Mouse (Mus musculus) neural tube, embryonic 14.5 days (tissue): ENCODE results near the gene Maip1. TPM values are rescaled to one million over a fixed set of nuclear protein-coding genes. Genes with fewer than 3 reads are reported as not detected.

Source experiments
- ATAC-seq: fragments of 200-750 bp; cut with Nextera tagmentation; 2 replicates; pipeline ENCODE4 v1.8.0; 2017; ENCODE audit warnings: low read depth, mild to moderate bottlenecking, moderate TSS enrichment, moderate library complexity
- H3K27ac ChIP-seq: fragments of 300-500 bp; sonication (generic); 2 replicates; pipeline ENCODE4 v1.5.1; 2014; ENCODE audit warnings: low read depth, mild to moderate bottlenecking, control low read depth, low read length, moderate library complexity, mixed read lengths
- H3K27me3 ChIP-seq: fragments of 300-500 bp; sonication (generic); 2 replicates; pipeline ENCODE4 v1.6.1; 2014; ENCODE audit warnings: low read length; ENCODE audit not compliant: control insufficient read depth, insufficient read depth
- H3K36me3 ChIP-seq: fragments of 300-500 bp; sonication (generic); 2 replicates; pipeline ENCODE4 v1.6.1; 2014; ENCODE audit warnings: low read length, mixed read lengths; ENCODE audit not compliant: control insufficient read depth, insufficient read depth
- H3K4me1 ChIP-seq: fragments of 300-500 bp; sonication (generic); 2 replicates; pipeline ENCODE4 v1.6.1; 2014; ENCODE audit warnings: low read length; ENCODE audit not compliant: control insufficient read depth, insufficient read depth
- H3K4me2 ChIP-seq: fragments of 300-500 bp; sonication (generic); 2 replicates; pipeline ENCODE4 v1.6.1; 2014; ENCODE audit warnings: mild to moderate bottlenecking, low read depth, low read length, control low read depth
- H3K4me3 ChIP-seq: fragments of 300-500 bp; sonication (generic); 2 replicates; pipeline ENCODE4 v1.5.1; 2014; ENCODE audit warnings: low read depth, low read length, control low read depth, mixed read lengths
- H3K9ac ChIP-seq: fragments of 300-500 bp; sonication (generic); replicated peaks from 2 replicates; pipeline ENCODE4 v1.6.1; 2014; ENCODE audit warnings: low read depth, mild to moderate bottlenecking, control low read depth, low read length, mixed read lengths
- H3K9me3 ChIP-seq: fragments of 300-500 bp; sonication (generic); 2 replicates; pipeline ENCODE4 v1.6.1; 2016; ENCODE audit warnings: low read length; ENCODE audit not compliant: control insufficient read depth
- WGBS: fragments of 180-500 bp; shearing (Covaris S2); extraction: QIAGEN DNeasy Blood & Tissue Kit; methylation state at CpG from one replicate; pipeline ENCODE4 v1.1.7; 2014; 5-methylcytosine and 5-hydroxymethylcytosine counted together
- polyA plus RNA-seq: library from polyadenylated mRNA; unstranded; fragments of >200 nt; fragmentation: Nextera tagmentation; extraction: Ambion mirVana; gene quantifications from 2 replicates; pipeline ENCODE4 v1.2.1, GENCODE M21; 2014

The Maip1 gene
- polyA plus RNA-seq, 1 experiment from 2014 or later, result 16.2 TPM

- no peak for ATAC-seq
- H3K4me2 ChIP-seq, result no peak overlapping the region
- H3K9ac ChIP-seq, result no peak overlapping the region
- H3K4me3 ChIP-seq, result no peak overlapping the region
- H3K9me3 ChIP-seq, result no peaks in the 10 kb centered on the region
- H3K4me1 ChIP-seq, result no peaks in the 10 kb centered on the region
- no peak overlapping the region for H3K27ac ChIP-seq
- no peaks in the 10 kb centered on the region for H3K36me3 ChIP-seq
- no peaks in the 10 kb centered on the region for H3K27me3 ChIP-seq
These were observed 19.6 kb upstream of the Maip1 start for GRCm38 (mm10) chr1:57386519-57386918.

GRCm38 (mm10) chr1:57387876-57388275 is 18.3 kb upstream of the Maip1 start:
- no peak overlapping the region for H3K4me2 ChIP-seq
- peak; percentile 96 for ATAC-seq
- H3K9me3 ChIP-seq, result no peaks in the 10 kb centered on the region
- H3K9ac ChIP-seq, result no peak overlapping the region
- H3K27me3 ChIP-seq, result no peaks in the 10 kb centered on the region
- no peaks in the 10 kb centered on the region for H3K4me1 ChIP-seq
- 0 out of 2 replicates have a peak overlapping the region, but pooled peaks have one; percentile 22 for H3K27ac ChIP-seq
- H3K4me3 ChIP-seq, result no peak overlapping the region
- WGBS, result 40% methylated on average over 2 of the region's 2 CpGs
- no peaks in the 10 kb centered on the region for H3K36me3 ChIP-seq

- H3K4me2 ChIP-seq, result no peak overlapping the region
- ATAC-seq, result peak; percentile 47; the same call in 1 of the 2 replicates
- H3K4me3 ChIP-seq, result no peak overlapping the region
- H3K36me3 ChIP-seq, result 0 out of 2 replicates have a peak, but pooled peaks cover 3% of the 10 kb centered on the region
- WGBS, result 82% methylated on average over 8 of the region's 8 CpGs
- H3K27me3 ChIP-seq, result no peaks in the 10 kb centered on the region
- no peak overlapping the region for H3K9ac ChIP-seq
- no peaks in the 10 kb centered on the region for H3K4me1 ChIP-seq
- no peaks in the 10 kb centered on the region for H3K9me3 ChIP-seq
- peak overlapping the region; percentile 55 for H3K27ac ChIP-seq
These were observed 17.5 kb upstream of the Maip1 start for GRCm38 (mm10) chr1:57388402-57389155.

GRCm38 (mm10) chr1:57390993-57391790 is 14.9 kb upstream of the Maip1 start:
- Histone ChIP-seq H3K9me3 (no peaks in the 10 kb centered on the region), H3K9ac (no peak overlapping the region), H3K4me1 (no peaks in the 10 kb centered on the region), H3K36me3 (peaks cover 5% of the 10 kb centered on the region; the same call in 1 of the 2 replicates), H3K27ac (no peak overlapping the region), H3K4me2 (no peak overlapping the region), H3K27me3 (no peaks in the 10 kb centered on the region), H3K4me3 (no peak overlapping the region)
- no peak for ATAC-seq
- WGBS, result 96% methylated on average over 4 of the region's 4 CpGs

- Histone ChIP-seq H3K9ac (no peak overlapping the region), H3K4me3 (no peak overlapping the region), H3K27me3 (no peaks in the 10 kb centered on the region), H3K4me2 (no peak overlapping the region), H3K4me1 (no peaks in the 10 kb centered on the region), H3K27ac (no peak overlapping the region), H3K36me3 (peaks cover 5% of the 10 kb centered on the region; the same call in 1 of the 2 replicates), H3K9me3 (no peaks in the 10 kb centered on the region)
- 85% methylated on average over 4 of the region's 4 CpGs for WGBS
- ATAC-seq, result no peak
These were observed 13.7 kb upstream of the Maip1 start for GRCm38 (mm10) chr1:57392417-57392816.

- peaks cover 5% of the 10 kb centered on the region; the same call in 1 of the 2 replicates for H3K36me3 ChIP-seq
- 73% methylated on average over 3 of the region's 3 CpGs for WGBS
- H3K27me3 ChIP-seq, result no peaks in the 10 kb centered on the region
- no peak overlapping the region for H3K4me3 ChIP-seq
- H3K9me3 ChIP-seq, result no peaks in the 10 kb centered on the region
- ATAC-seq, result 0 out of 2 replicates have a peak, but pooled peaks have one; percentile 4
- H3K4me2 ChIP-seq, result no peak overlapping the region
- no peak overlapping the region for H3K27ac ChIP-seq
- no peaks in the 10 kb centered on the region for H3K4me1 ChIP-seq
- no peak overlapping the region for H3K9ac ChIP-seq
These were observed 12.1 kb upstream of the Maip1 start for GRCm38 (mm10) chr1:57394051-57394450.

GRCm38 (mm10) chr1:57400321-57400720 is 5.8 kb upstream of the Maip1 start:
- H3K4me2 ChIP-seq, result no peak overlapping the region
- WGBS, result 92% methylated on average over 2 of the region's 2 CpGs
- no peak for ATAC-seq
- no peaks in the 10 kb centered on the region for H3K9me3 ChIP-seq
- H3K27me3 ChIP-seq, result no peaks in the 10 kb centered on the region
- H3K9ac ChIP-seq, result no peak overlapping the region
- H3K27ac ChIP-seq, result no peak overlapping the region
- H3K4me3 ChIP-seq, result no peak overlapping the region
- peaks cover 7% of the 10 kb centered on the region; the same call in 1 of the 2 replicates for H3K36me3 ChIP-seq
- H3K4me1 ChIP-seq, result no peaks in the 10 kb centered on the region

GRCm38 (mm10) chr1:57400877-57401276 is 5.3 kb upstream of the Maip1 start:
- Histone ChIP-seq H3K4me3 (no peak overlapping the region), H3K36me3 (0 out of 2 replicates have a peak, but pooled peaks cover 5% of the 10 kb centered on the region), H3K9me3 (no peaks in the 10 kb centered on the region), H3K4me1 (no peaks in the 10 kb centered on the region; the same call in 1 of the 2 replicates), H3K27me3 (no peaks in the 10 kb centered on the region), H3K4me2 (no peak overlapping the region), H3K27ac (no peak overlapping the region), H3K9ac (no peak overlapping the region)
- ATAC-seq, result no peak
- 92% methylated on average over 2 of the region's 2 CpGs for WGBS

- Histone ChIP-seq H3K4me2 (no peak overlapping the region), H3K9me3 (no peaks in the 10 kb centered on the region), H3K9ac (no peak overlapping the region), H3K4me3 (no peak overlapping the region), H3K4me1 (no peaks in the 10 kb centered on the region; the same call in 1 of the 2 replicates), H3K36me3 (0 out of 2 replicates have a peak, but pooled peaks cover 5% of the 10 kb centered on the region), H3K27ac (no peak overlapping the region), H3K27me3 (no peaks in the 10 kb centered on the region)
- no peak for ATAC-seq
- 88% methylated on average over 5 of the region's 5 CpGs for WGBS
These were observed 4.0 kb upstream of the Maip1 start for GRCm38 (mm10) chr1:57402116-57402515.
